Mouse (Mus musculus) neutrophil, adult 5-6 weeks (primary cell): ENCODE measurements around the gene Ccr4. TPM values are rescaled to one million over a fixed set of nuclear protein-coding genes. Genes with fewer than 3 reads are reported as not detected.
"Not testable (repeated sequence)": the region's sequence is repeated elsewhere in the genome, so short reads cannot be mapped to it uniquely, and the experiment has no call there.

Experiments used
- ATAC-seq: fragments of 151-379, 151-347 bp; 2 replicates; pipeline ENCODE4 v1.8.0; 2017; ENCODE audit warnings: mild to moderate bottlenecking, moderate TSS enrichment; ENCODE audit not compliant: insufficient number of reproducible peaks, poor library complexity, low FRiP score, severe bottlenecking; ENCODE audit errors: extremely low read depth
- total RNA-seq: library from RNA; stranded (forward); fragments of 200-1000 nt; gene quantifications from 2 replicates; pipeline ENCODE4 v1.2.3, GENCODE M21; 2017

Gene Ccr4
- total RNA-seq, 1 experiment from 2014 or later = not detected

DNA sequence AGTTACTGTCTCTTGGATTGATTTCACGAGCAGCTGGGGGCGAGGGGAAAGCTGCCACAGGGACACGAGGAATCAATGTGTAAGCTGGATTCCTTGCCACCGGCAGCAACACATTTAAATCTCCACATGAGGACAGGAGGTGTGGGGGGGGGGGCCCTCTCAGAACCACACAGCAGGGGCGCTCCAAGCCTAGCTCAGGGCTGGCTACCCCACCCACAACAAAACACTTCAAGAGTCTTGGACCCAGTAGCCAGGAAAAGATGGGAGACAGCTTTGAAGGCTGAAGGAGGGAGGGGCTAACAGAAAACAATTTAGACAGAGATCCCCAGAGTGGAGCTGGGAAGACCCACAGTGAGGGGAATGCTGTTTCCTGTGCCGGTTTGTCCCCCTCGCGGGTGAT, 21.2 kb upstream of the Ccr4 start:
- ATAC-seq = no peak

DNA sequence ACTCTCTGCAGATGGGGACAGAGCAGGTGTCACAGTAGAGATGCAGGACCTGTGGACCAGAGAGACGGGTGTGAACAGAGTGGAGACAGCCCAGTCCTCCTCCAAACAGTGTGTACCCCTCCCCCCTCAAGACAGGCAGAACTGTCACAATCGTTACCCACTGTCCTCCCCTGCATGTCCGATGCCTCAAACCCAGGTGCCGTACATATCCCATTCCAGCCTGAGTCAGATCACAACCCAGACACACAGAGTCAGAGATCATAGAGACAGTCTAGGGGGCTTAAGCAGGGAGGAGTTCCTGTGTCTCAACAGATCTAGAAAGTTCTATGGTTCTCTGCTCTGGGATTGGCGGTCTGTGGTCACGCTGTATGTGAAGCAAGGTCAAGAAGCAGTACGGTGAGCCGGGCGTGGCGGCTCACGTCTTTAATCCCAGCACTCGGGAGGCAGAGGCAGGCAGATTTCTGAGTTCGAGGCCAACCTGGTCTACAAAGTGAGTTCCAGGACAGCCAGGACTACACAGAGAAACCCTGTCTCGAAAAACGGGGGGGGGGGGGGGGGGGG, 20.4 kb upstream of the Ccr4 start:
- ATAC-seq = no peak

DNA sequence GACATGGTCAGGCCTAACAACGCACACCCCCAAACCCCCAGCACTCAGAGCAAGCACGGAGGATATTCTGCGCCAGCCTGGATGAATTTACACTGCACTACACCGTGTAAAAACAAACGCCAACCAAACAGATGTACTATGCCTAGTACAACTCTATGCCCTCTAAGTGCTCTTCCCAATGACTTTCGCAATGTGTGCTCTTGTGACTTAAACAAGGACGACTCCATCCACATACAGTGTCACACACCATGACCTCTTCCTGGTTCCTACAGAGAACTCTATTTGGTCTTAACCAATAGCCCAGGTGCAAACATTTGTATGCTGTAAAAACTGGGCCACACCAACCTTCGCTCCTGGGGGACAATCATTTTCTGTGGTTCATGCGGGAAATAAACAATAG, 17.8 kb upstream of the Ccr4 start:
- ATAC-seq = no peak

DNA sequence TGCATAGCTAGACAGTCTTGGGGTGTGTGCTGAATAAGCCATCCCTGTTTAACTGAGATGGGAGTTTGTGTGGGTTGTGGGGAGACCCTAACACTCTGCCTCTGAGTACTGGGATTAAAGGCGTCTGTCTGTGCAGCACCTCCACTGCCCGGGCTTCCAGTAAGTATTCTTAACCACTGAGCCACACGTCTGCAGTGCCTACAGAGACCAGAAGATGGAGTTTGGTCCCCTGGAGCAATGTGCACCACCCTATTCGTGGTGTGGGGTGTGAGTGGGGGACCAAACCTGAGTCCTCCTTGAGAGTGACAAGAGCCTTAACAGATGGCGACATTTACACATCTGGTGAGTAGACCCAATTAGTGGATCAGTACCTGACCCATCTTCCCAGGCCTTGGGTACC, 17.3 kb upstream of the Ccr4 start:
- ATAC-seq = no peak

DNA sequence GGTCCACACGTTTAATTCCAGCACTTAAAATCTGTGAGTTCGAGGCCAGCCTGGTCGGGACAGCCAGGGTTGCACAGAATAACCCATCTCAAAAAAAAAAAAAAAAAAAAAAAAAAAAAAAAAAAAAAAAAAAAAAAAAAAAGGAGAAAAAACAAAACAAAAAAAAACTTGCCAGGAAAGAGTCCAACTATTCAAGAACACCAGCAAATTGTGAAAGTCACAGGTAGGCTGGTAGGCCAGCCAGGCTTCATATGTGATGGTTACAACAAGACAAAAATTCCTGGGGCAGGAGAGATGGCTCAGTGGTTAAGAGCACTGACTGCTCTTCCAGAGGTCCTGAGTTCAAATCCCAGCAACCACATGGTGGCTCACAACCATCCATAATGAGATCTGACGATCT, 15.8 kb upstream of the Ccr4 start:
- ATAC-seq = not testable (repeated sequence)

DNA sequence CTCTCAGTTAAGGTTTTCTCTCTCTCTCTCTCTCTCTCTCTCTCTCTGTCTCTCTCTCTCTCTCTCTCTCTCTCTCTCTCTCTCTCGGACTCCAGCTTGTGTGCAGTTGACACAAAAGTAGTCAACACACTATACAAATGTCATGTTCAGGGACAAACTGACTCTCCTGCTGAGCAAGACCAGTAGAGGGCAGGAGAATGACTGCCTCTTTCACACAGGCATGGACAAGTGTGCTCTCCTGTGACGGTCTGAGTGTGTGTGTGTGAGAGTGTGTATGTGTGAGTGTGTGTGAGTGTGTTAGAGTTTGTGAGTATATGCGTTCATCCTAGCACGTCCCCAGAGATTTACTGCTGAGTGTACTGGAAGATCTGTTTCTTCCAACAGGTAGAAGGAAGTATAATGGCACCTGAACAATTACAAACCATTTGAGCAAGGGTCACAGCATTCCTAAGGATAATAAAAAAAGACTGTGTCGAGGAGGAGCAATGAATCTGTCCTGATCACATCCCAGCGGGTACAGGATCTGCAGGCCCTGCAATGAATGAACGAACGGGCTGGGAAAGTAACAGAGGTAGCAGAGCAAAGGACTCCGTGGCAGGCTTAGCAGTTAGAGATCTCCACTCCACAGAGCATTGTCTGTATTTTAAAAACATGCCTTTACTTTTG, 14.2 kb upstream of the Ccr4 start:
- ATAC-seq = no peak

DNA sequence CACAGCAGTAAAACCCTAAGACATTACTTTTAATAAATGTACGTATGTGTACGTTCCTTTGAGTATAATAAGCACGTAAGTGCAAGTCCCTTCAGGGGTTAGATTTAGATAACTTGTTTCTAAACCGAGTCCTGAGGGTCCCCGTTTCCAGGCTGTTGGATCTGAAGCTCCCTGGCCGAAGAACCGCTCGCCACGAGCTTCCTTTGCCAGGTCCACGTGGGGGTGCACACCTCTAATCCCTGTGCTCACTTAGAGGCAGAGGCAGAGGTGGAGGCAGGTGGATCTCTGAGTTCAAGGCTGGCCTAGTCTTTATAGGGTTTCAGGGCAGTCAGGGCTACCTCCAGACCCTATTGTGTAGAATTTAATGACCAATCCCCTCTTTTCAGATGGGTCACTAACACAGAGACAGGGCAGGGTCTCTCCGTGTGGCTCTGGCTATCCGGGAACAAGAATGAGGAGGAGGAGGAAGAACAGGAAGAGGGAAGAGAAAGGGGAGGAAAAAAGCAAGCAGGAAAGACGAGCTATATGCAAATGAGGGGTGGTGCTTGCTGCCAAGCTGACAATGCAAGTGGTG, 13.3 kb upstream of the Ccr4 start:
- ATAC-seq = no peak

DNA sequence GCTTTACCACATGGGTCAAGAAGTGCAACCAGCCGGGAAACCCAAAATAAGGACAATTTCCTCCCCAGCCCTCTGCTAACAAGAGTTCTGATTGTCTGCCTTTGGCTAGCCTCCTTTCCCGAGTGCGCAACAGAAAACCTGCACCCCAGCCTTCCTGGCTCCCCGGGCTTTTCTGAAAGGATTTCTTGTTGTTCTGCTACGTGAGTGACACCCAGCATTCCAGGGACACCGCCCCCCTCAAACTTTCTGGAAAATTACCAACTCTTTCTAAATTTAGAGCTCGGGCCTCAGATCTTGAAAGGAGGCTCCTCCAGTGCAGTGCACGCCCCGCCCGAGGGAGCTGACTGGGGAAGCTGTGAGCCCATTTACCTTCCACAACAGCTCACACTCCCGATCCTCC, 10.6 kb upstream of the Ccr4 start, which contains the start of gene C130032M10Rik:
Gene C130032M10Rik, plus strand, starts transcription at position 334 of the 400 bp plus-strand sequence.
- no peak for ATAC-seq

DNA sequence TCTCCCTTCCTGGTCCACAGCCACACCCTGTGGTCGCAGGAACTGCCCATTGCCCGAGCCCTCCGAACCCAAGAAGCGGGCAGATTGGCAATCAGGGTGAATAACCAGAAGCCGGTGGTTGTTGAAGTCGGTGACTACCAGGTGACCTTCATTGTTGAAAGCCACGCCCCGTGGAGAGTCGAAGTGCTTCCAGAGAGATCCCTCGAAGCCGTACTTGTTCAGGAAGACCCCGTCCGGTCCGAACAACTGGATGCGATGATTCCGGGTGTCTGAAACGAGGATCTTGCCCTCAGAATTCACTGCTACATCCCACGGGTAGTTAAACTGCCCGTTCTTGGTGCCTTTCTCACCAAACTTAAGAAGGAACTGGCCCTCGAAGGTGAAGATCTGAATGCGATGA, 8.1 kb upstream of the Ccr4 start:
- ATAC-seq = no peak

DNA sequence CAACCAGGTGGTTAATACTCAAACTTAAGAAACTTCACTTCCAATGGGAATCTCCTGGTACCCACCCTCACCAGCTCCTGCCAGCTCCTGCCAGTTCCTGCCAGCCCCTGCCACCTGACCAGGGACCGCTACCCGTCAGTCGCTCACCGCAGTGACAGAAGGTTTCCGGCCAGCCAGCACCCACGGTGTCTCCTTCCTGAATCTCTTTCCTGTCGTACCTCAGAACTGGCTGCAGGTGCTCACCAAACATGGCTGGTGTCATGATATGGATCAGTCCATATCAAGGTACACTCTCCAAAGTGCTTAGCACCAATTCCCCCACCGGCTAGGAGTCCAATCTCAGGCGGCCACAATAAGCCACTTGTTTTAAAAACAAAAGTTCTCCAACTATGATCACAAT, 5.1 kb upstream of the Ccr4 start:
- ATAC-seq = no peak

DNA sequence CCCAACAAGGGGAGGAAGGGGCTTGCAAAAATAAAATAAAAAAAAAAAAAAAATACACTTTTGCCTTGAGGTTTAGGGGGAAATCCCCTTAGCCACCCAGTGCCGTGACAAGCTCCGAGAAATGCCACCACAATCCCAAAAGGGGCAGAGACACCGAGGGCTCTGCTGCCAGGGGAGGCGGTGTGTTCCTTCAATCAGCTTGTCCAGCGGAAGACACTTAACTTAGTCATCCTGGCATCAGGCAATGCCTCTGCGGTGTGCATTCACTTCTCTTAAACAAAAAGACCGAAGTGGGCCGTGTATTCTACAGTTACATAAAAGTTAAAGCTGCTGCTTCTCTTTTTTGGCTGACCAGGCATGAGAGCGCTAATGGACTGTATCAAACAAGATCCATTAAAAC, 2.7 kb upstream of the Ccr4 start:
- ATAC-seq = no peak

DNA sequence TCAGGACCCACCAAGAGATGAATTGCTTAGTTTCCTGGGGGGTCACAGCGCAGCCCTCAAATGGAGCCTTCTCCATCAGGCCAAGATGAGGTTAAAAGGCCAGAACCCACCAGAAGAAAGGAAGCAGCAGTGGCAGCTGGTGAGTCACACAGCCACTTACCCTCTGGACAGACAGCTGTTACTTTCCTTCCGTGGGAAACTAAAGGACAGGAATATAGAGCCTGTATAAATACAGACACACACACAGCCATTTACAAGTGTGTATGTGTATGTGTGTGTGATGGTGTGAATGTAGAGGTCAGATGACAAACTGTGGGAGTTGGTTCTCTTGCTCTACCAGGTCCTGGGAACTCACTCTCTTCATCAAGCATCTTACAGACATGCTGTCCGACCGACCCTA, 1.8 kb upstream of the Ccr4 start:
- ATAC-seq = no peak

DNA sequence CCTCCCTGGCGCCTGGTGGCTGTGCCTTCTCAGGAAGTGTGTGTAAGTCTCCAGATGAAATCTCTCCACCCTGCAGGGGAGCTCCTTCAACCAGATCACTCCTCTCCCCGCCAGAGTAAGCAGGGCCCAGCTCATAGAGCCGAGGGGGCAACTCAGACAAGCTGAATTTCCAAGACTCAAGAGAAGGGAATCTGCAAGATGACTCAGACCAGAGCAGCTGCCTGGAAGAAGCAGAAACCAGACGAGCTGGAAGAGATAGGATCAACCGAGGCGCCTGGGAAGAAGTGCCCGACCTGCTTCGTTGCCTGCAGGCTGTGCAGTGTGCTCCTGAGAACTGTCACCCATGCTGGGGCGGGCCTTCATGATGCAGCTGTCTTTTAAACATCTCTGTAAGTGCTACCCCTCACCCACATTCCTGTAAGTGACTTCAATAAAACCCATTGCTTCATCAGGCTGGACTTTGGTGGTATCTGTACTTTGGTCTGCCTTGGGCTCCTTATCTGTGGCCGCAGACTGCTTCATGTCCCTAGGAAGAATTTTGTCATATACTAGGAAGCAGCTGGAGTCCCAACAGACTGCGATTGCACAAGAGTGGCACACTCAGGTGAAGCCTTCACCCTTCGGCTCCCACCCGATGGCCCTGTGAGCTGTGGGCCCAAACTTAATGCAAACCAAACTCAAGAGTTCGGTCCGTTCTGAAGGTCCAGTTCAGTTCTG, 1.8 kb downstream of the Ccr4 start:
- ATAC-seq = no peak

DNA sequence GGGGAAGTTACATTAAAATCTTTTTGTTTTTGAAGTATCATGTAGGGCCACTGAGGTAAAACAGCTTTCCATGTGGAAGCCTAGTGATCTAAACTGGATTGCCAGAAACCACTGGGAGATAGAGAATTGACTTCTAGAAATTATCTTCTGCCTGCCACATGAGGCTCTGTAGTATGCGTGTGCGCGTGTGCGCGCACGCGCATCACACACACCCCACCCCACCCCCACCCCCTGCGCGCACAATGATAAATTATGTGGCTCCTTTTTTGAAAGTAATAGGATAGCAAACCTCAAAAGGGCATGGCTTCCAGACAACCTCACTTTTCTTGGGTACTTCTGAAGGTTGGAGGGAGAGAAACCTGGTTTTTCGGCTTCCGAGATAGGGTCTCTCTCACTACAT, 2.8 kb downstream of the Ccr4 start:
- ATAC-seq = no peak

DNA sequence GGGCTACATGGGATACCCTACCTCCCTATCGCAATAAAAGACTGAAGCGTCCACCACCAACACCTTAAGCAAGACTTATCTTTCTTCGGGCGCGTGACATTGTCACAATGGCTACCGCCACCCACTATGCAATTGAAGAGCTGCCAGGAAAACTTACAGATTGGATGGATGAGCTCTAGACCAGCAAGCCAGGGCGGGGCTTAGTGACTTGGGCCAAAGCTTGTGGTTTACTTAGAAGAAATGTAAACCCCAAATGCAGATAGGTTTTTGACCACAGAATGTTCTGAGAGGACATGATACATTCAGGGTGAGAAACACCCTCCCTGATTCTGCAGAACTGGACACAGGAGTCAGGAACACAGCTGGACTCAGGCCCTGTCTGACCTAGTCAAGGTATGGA, 3.6 kb downstream of the Ccr4 start:
- no peak for ATAC-seq

DNA sequence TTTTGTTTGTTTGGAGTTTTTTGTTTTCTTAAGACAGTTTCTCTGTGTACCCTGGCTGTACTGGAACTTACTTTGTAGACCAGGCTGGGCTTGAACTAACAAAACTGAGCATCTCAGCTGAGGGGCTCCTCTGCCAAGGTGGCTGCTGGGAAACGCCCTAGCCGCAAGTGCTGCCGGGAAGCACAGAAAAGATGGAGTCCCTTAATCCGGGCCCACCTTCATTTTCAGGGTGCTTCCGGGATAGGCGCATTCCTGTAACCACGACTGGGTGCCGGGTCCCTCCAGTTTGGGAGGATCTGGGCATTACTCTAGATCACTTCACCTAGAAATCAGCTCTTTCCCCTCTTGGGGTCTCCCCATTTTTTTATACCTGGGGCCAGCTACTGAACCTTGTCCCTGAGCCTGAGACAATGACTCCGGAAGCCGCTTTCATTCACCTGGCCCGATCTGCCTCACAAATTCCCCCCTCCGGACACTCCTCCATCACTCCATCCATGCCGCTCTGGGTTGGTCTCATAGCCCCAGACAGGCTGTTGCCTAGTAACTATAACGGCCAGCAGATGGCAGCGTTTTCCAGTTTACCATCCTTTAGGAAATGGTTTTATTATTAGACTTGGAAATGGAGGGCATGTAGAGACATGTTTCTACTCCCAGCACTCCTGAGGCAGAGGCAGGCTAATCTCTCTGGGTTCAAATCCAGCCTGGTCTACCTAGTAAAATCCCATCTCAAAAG, 4.8 kb downstream of the Ccr4 start:
- no peak for ATAC-seq

DNA sequence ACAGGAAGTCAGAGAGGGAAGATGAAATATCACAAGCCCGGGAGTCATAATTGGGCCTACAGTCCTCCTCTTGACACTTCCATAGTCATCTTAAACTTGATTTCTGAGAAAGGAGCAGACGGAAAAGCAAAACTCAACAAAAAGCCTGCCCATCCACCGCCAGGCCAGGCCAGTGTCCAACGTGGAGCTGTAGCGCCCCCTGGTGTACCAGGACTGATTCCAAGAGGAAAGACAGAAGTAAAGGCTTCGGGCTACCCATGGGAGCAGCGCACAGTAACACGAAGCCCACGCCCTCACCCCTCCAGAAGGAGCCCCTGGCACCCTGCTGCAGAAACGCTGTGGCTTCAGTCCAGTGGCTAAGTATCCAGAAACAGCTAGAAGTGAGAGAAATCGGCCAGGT, 6.5 kb downstream of the Ccr4 start:
- ATAC-seq = no peak

DNA sequence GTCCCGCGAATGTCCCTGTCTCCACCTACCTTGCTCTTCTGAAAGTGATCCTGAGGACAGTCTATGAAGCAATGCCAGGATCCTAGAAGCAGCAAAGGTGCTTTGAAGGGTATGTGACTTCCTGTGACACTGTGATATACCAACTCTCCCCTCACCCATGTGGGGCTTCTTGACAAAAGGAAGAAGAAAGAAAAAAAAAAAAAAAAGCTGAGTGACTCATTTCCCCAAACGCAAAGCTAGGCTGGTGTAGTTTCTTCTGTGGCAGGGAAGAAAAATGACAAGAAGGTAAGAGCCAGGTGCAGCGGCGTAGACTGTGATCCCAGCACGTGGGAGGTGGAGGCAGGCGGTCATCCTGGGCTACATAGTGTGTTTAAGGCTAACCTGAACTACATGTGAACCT, 8.2 kb downstream of the Ccr4 start:
- no peak for ATAC-seq

DNA sequence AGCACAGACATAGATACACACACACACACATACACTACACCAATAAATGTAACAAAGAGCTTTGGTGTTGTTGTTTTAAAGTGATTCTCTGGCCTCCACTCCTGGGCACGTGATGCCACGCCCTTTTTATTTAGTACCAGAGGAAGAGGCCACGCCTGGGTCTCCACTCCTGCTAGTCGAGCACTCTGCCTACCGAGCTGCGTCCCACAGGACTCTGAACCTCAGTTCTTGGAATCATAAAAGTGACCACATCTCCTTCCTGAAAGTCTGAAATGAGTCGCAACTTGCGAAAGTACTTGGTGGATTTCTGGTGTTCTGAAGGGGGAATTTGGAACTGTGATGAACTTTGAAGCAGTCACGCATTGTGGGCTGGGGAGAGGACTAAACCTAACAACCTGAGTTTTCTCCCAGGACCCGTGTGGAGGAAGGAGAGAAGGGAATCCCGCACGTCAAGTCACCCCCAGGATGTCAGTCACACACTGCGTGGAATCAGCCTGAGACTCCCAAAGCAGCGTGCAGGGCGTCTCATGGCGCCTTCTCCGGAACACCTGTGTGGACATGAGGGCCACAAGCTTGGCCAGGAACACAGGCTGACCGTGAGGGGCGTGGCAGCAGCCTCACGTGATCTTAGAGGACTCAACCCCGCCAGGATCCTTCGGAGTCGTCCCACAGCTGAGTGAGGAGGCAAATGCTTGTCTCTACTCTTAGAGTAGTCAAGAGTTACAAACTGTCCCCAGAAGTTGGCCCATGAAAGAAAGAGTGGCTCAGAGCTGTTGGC, 17.0 kb downstream of the Ccr4 start:
- no peak for ATAC-seq
